Mouse (Mus musculus) activated CD4-positive, CD25-positive, alpha-beta regulatory T cell, adult 4 months (primary cell): ENCODE data around the gene Brinp3. TPM values are rescaled to one million over a fixed set of nuclear protein-coding genes. Genes with fewer than 3 reads are reported as not detected.

ENCODE experiments used
- ATAC-seq: one replicate; pipeline ENCODE4 v1.8.0; 2017
- polyA plus RNA-seq, 2 experiments: library from polyadenylated mRNA; unstranded; fragments of 100-300 nt; shearing (Covaris generic); gene quantifications; one replicate each; pipeline ENCODE4 v1.2.1; 2017

Brinp3 gene
- polyA plus RNA-seq, 2 experiments from 2014 or later = not detected

DNA sequence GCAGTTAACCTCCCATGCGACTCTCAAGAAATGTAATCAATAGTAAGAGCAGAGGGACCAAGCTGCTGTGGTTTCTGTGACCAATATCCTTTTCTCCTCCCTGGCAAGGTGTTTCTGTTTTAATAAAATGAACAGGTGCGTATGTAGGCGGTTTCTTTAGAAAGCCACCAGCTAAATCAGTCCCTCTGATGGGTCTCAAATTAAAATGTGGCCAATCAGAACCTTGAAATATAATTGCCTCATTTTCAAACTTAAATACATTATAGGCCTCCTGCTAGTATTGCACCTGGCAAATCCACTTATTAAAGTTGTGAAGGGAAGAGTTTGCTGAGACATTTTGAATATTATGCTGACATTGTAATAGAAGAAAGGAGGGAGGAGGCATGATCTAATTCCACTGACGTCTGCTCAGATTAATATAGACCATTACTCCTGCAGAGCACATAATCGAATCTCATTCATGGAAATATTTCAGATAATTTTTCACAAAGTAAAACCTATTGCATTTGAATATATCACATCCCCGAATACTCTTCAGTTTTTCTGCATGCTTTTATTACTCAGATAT is 305.5 kb downstream of the Brinp3 start:
- no peak for ATAC-seq

DNA sequence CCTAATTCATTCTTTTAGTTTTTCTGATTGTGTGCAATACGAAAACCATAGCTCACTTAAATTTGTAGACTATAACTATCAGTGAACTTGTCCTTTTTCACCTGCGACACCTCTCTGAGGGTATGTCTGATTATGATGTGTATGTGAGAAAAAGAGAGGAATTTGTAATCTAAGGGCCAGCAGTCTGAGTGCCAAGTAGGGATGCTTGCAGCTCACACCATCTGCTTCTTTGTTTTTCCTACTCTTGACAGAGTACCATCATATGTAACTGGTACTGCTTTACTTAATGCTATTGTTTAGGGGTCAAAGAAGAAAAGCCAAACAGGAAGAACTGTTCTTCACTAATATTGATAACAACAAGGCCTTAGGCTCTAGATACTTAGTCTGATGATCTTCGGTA is 307.3 kb downstream of the Brinp3 start:
- ATAC-seq = no peak

DNA sequence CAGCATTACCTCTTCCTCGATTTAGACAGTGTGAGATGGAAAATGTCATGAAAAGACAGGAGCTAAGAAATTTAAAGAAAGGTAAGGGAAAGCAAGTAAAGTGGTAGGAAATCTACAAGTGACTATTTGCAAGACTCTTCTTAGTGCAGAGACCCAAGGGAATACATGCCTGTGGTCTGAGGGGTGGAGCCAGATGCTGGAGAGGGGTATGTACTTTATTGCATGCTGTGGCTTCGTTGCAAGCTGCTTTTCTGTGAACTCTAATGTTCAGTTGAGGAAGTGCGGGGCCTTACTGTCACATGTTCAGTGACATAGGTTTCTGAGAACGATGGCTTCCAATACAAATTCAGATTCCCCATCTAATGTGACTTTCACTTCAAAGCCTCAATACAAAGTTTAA is 313.2 kb downstream of the Brinp3 start:
- no peak for ATAC-seq

DNA sequence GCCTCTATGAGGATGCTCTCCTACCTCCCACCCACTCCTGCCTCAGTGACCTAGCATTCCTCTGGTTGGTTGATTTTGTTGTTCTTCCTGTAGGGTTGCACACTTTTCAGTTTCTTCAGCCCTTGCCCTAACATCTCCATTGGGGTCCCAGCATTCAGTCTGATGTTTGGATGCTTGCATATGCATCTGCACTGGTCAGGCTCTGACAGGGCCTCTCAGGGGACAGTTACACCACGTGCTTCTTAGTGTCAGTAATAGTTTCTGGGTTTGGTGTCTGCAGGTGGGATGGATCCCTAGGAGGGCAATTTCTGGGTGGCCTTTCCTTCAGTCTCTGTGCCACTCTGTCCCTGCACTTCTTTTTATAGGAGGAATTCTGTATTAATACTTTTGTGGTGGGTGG is 339.3 kb downstream of the Brinp3 start:
- no peak for ATAC-seq

DNA sequence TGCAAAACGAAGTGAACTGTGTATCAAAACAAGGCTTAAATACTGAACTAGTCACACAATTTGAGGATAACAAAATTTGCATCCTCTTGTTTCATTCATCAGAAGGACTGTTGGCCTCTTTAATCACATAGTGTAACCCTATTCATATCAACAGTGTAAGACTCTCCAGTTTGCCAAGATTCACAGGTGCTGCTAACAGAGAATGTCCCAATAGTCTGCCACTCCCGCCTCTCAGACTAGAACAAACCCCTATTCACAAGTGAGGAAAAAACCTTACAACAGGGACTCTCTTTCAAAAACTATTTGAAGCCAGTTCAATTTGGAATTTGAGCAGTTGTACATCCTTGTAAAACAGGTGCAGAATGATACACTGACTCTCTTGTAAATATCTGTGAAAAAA is 349.5 kb downstream of the Brinp3 start:
- ATAC-seq = no peak

DNA sequence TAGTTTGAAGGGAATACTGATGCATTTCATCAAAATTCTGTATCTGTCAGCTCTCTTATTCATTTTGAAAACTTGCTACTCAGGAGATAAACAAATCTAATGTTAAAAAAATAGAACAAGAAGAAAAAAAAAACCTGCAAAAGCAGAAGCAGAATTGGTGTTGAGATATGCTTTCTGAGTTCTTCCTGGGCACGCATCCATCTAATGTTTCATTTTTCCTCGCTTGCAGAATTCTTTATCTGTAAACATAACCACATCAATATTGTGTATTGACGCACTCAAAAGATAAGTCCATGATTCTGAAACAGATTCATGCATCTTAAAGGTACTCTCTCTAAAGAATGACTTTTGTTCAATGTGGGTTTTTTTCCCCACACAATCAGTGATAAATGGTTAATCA is 354.3 kb downstream of the Brinp3 start:
- no peak for ATAC-seq

DNA sequence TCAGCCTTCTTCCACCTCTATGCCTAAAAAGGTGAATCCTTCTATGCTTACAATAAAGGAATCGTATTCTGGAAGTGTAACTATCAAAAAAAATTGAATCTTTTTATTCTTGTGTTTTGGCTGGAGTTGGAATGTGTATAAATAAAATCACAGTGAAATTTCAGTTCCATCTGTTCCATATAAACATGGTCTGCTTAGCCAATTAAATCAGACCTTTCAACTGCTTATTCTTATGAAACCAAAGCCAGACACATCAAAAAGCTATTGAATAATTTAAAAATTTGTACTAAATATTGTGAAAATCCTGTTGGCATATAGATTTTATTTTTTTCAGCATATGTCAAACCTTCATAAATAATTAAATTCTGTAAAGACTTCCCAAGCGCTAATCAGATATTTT is 355.6 kb downstream of the Brinp3 start:
- no peak for ATAC-seq

DNA sequence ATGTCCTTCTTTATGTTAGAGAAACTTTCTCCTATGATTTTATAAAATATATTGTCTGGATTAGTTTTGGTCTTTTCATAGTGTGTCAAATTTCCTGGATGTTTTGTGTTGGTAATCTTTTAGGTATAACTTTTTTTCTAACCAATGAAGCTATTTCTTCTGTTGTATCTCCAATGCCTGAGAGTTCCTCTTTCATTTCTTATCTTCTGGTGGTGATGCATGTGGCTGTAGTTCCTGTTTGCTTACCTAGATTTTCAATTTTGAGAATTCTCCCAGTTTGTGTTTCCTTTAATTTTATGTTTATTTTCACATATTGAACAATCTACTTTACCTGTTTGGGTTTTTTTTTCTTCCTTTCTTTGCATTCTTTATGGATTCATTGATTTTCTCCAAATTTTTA is 404.1 kb downstream of the Brinp3 start:
- ATAC-seq = no peak

DNA sequence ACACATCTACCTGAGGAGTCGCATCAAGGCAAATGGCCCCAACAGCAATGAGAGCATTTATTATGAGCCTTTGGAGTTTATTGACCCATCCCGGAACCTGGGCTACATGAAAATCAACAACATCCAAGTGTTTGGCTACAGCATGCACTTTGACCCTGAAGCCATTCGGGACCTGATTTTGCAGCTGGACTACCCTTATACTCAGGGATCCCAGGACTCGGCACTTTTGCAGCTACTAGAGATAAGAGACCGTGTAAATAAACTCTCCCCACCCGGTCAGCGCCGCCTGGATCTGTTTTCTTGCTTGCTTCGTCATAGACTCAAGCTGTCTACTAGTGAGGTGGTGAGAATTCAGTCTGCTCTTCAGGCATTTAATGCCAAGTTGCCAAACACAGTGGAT is 407.1 kb downstream of the Brinp3 start:
- no peak for ATAC-seq

DNA sequence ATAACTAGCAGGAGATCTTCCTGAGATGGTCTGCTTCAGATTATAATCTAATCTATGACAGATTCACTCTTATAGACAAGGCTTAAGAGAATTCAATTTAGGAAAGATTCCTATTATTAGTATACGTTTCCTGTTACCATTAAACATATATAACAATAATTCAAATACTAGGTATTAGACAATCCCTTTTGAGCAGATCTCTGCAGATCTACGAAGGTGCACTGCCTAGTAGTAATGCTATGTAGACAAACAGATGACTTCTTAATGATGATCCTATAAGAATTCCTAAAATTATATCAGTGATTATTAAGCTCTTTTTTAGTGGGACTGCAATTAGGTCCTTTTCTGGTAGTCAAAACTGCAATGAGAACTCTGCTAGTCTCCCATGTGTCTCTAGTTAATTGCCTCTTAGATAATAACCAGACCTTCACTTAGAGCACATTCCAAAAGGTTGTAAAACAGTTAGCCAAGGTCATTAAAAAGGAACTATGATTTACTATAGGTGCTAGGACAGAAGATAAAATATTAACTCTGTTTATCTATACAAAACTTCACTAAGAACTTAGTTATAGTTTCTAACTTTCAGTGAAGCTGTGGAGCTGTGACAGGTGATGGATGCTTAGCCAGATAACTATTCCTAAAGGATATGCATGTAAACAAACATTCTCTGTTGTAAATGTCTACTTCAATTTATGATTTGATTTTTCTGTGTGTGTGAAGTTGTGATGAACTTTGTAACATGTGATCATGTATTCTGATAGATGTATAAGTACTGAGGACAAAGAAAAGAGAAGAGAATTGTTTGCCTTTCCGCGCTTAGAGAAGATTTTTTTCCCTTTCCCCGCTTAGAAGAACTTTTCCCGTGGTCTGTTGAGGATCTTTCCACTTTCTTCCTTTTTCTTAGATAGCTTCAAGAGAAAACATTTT is 445.2 kb downstream of the Brinp3 start:
- no peak for ATAC-seq
